Mouse (Mus musculus) stomach, postnatal 0 days (tissue): ENCODE results near the gene Glipr2.

Experiments
- CTCF ChIP-seq: IDR thresholded peaks from 2 replicates; pipeline ENCODE4 v1.5.1; 2016; ENCODE audit warnings: antibody characterized with exemption, low read depth, mild to moderate bottlenecking, moderate library complexity
- EP300 ChIP-seq: optimal IDR thresholded peaks from 2 replicates; pipeline ENCODE3; 2016; ENCODE audit warnings: antibody characterized with exemption

DNA sequence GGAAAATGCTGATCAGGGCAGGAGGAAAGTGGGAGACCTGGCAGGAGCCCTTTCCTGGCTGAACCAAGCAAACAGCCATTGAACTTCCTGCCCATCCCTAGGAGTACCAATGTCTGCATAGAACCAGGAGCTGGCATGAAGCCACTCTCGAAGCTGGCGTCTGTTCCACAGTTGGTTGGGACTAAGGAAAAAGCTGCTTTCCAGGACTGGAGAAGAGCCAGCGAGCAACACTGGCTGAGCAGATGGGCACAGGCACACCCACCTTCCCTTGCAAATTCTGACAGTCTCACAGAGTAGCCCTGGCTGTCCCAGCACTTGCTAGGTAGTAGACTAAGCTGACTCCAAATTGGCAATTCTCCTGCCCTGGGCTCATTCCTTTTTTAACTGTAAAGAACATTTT lies 22.5 kb downstream of the Glipr2 start:
- no peak for TF ChIP-seq CTCF
- TF ChIP-seq EP300: no peak
